Mouse (Mus musculus) cerebellum, adult 2 months (tissue): ENCODE measurements around the gene Arhgap24. TPM values are rescaled to one million over a fixed set of nuclear protein-coding genes. Genes with fewer than 3 reads are reported as not detected.

Experiments used
- DNase-seq, 2 experiments: peaks; one replicate each; pipeline ENCODE4 v3.0.0; 2021
- H3K27ac ChIP-seq: fragments of 200-500 bp; 2 replicates; pipeline ENCODE4 v1.5.1; 2012; ENCODE audit warnings: low read length, control low read depth, inconsistent platforms; ENCODE audit not compliant: insufficient read depth
- H3K27me3 ChIP-seq: fragments of 200-500 bp; 2 replicates; pipeline ENCODE4 v1.6.1; 2012; ENCODE audit warnings: inconsistent platforms, mild to moderate bottlenecking, low read length, moderate library complexity; ENCODE audit not compliant: control insufficient read depth, insufficient read depth
- H3K4me1 ChIP-seq: fragments of 200-500 bp; 2 replicates; pipeline ENCODE4 v1.6.1; 2011; ENCODE audit warnings: low read length; ENCODE audit not compliant: control insufficient read depth, insufficient read depth
- H3K4me3 ChIP-seq: fragments of 200-500 bp; replicated peaks from 2 replicates; pipeline ENCODE3; 2011; ENCODE audit warnings: mild to moderate bottlenecking, low read depth, low read length, control low read depth; ENCODE audit not compliant: insufficient read depth
- CTCF ChIP-seq: fragments of 200-500 bp; IDR thresholded peaks from 2 replicates; pipeline ENCODE4 v1.5.1; 2011; ENCODE audit warnings: low read depth, mild to moderate bottlenecking, control low read depth, low read length, moderate library complexity, borderline replicate concordance; ENCODE audit not compliant: insufficient read depth
- POLR2A ChIP-seq: fragments of 200-500 bp; IDR thresholded peaks from 2 replicates; pipeline ENCODE4 v1.6.1; 2011; ENCODE audit warnings: low read length, control low read depth, borderline replicate concordance; ENCODE audit not compliant: insufficient read depth
- WGBS: fragments of 180-500 bp; shearing (Covaris S2); methylation state at CpG from one replicate; pipeline ENCODE4 v1.1.7; 2018; 5-methylcytosine and 5-hydroxymethylcytosine counted together
- polyA plus RNA-seq: library from polyadenylated mRNA; depleted of rRNA; stranded (reverse); fragments of >200 nt; gene quantifications from 2 replicates; pipeline ENCODE4 v1.2.3, GENCODE M21; 2012

The Arhgap24 gene
- polyA plus RNA-seq, 1 experiment = 11.3 TPM

DNA sequence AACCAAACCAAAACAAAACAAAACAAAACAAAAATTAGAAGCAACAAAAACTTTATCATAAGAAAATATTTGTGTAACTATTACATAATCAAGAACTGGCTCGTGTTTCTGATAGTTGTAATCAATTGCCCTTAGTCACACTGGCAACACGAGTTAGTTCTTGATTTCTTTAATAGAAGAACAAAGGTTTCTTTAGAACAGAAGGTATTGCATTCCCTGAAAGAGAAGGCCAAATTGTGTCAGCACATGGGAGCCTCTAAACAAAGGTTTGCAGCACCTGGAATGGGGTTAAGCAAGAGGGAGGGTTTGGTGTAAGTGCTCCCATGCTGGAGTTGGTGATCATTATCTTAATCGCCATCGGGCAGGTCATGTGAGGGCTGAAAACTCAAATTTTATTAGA lies 82.8 kb downstream of the Arhgap24 start:
- no peaks in the 10 kb centered on the region for H3K27me3 ChIP-seq
- 81% methylated on average over 4 of the region's 4 CpGs for WGBS
- H3K27ac ChIP-seq = no peak overlapping the region
- DNase-seq = no peak
- H3K4me1 ChIP-seq = no peaks in the 10 kb centered on the region
- TF ChIP-seq CTCF = no peak
- no peak for TF ChIP-seq POLR2A
- H3K4me3 ChIP-seq = no peak overlapping the region

- Histone ChIP-seq H3K27ac (no peak overlapping the region), H3K4me3 (no peak overlapping the region), H3K4me1 (no peaks in the 10 kb centered on the region), H3K27me3 (no peaks in the 10 kb centered on the region)
- DNase-seq = no peak
- TF ChIP-seq CTCF = no peak
- TF ChIP-seq POLR2A = no peak
- 69% methylated on average over 5 of the region's 5 CpGs for whole genome bisulfite sequencing
Measured at GRCm38 (mm10) chr5:102568764-102569163, 87.6 kb downstream of the Arhgap24 start.

DNA sequence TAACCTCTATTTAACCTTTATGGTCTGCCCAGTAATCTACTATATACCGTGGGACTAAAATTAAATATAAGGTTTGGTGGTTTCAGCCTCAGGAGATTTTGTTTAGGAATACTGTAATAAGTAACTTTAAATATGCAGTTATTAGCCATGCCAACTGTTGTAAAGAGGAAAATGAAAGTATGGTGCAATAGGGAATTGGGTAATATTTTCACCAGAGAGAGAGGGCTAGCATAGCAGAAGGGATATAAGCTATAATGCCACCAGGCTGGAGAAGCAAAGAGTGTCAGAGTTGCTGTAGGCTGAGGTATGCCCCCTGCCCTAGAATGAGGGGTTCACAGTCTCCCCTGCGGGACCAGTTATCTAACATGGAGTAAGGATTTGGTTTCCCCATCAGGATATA lies 90.3 kb downstream of the Arhgap24 start:
- TF ChIP-seq POLR2A = no peak
- TF ChIP-seq CTCF = no peak
- Histone ChIP-seq H3K4me3 (no peak overlapping the region), H3K27ac (no peak overlapping the region), H3K4me1 (no peaks in the 10 kb centered on the region), H3K27me3 (no peaks in the 10 kb centered on the region)
- DNase-seq = no peak
- 96% methylated on average over 2 of the region's 2 CpGs for WGBS

GRCm38 (mm10) chr5:102576750-102577149 lies 95.6 kb downstream of the Arhgap24 start:
- H3K4me1 ChIP-seq = no peaks in the 10 kb centered on the region
- no peak overlapping the region for H3K27ac ChIP-seq
- H3K27me3 ChIP-seq = no peaks in the 10 kb centered on the region
- no peak for DNase-seq
- WGBS = 90% methylated on average over 3 of the region's 3 CpGs
- no peak overlapping the region for H3K4me3 ChIP-seq
- TF ChIP-seq POLR2A = no peak
- no peak for TF ChIP-seq CTCF

DNA sequence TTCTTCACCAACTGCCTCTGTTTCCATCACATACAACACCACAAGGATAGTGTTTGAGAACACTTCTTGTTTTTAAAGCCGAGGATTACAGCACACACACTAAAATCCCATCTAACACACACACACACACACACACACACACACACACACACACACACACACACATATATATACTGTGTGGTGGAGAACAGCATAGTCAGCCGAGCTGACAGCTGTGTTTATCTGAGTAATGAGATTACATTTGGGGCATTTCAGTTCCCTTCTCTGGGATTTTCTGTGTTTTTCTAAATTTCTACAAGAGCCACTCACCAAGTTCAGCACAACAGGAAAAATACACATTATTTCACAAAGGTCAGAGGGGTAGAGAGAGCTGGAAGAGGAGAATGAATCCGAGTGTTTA lies 96.5 kb downstream of the Arhgap24 start:
- Histone ChIP-seq H3K4me1 (no peaks in the 10 kb centered on the region), H3K4me3 (no peak overlapping the region), H3K27ac (no peak overlapping the region), H3K27me3 (no peaks in the 10 kb centered on the region)
- WGBS = 78% methylated on average over 3 of the region's 3 CpGs
- no peak for DNase-seq
- no peak for TF ChIP-seq POLR2A
- TF ChIP-seq CTCF = no peak

DNA sequence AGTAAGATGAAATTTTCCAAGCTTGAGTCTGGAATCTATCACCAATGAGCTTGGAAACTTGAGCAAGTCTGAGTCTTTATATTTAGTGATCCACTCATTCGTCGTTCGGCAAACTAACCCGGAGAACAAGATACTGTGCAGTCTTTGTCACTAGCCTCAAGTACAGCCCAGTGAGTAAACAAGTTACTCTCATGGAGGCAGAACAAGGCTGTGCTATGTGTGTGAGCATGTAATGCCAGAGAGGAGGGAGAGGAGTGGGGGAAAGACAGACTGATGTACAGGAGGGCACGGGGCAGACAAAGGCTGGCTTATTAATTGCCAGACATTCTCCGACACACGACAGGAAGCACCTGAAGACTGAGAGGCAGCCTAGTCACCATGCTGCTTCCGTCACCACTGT lies 97.2 kb downstream of the Arhgap24 start:
- no peak for DNase-seq
- Histone ChIP-seq H3K4me3 (no peak overlapping the region), H3K27ac (no peak overlapping the region), H3K4me1 (no peaks in the 10 kb centered on the region), H3K27me3 (no peaks in the 10 kb centered on the region)
- TF ChIP-seq POLR2A (no peak), CTCF (no peak)
- WGBS = 82% methylated on average over 8 of the region's 8 CpGs

DNA sequence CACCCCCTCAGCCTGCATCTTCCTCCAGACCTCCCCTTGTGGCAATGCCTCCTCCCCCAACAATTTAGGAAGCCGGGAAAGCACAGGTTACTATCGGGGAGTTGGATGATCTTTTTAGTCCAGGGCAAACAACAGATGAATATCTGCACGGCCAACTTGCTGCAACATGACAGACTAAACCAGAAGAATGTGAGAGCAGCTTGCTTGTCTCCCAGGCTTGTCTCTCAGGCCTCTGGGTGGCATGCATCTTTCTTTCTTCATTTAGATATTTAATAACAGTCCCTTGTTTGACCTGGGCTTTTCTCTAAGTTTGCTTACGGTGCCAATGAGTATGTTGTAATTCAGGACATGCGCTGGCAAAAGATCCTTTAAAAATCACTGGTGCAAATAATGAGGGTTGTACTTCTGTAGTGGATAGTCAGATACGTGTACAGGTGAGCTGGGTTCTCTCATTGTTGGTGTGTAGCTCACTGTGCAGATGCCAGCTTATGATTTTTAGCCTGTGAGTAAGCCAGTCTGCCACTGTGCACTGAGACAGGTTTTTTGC lies 101.7 kb downstream of the Arhgap24 start:
- H3K4me1 ChIP-seq = no peaks in the 10 kb centered on the region
- no peaks in the 10 kb centered on the region for H3K27me3 ChIP-seq
- no peak overlapping the region for H3K4me3 ChIP-seq
- no peak for DNase-seq
- 64% methylated on average over 6 of the region's 6 CpGs for WGBS
- no peak overlapping the region for H3K27ac ChIP-seq
- TF ChIP-seq CTCF = no peak
- no peak for TF ChIP-seq POLR2A

GRCm38 (mm10) chr5:102591422-102591821 lies 110.2 kb downstream of the Arhgap24 start:
- DNase-seq = no peak
- Histone ChIP-seq H3K4me3 (no peak overlapping the region), H3K27me3 (no peaks in the 10 kb centered on the region), H3K27ac (no peak overlapping the region), H3K4me1 (no peaks in the 10 kb centered on the region)
- TF ChIP-seq POLR2A (no peak), CTCF (no peak)
- WGBS = 73% methylated on average over 1 of the region's 1 CpGs
